Mouse (Mus musculus): ENCODE measurements at regions not wholly inside any gene's neighbourhood (a gene's known extent, or its start where the extent isn't known, plus 50 kb on each side); places are given as distances from the start of the nearest gene placed in this dataset.

GRCm38 (mm10) chr7:135817868-135818267 lies 101.7 kb upstream of the Mki67 start:
- DNase-seq (ENCODE audit: low spot score in 2 of 2) = no peak

GRCm38 (mm10) chr7:135818298-135818697 lies 102.1 kb upstream of the Mki67 start:
- DNase-seq (ENCODE audit: low spot score in 2 of 2) = no peak

GRCm38 (mm10) chr7:135823884-135824750 lies 108.0 kb upstream of the Mki67 start:
- no peak for DNase-seq (ENCODE audit: low spot score in 2 of 2)

GRCm38 (mm10) chr7:135829246-135829645 lies 113.1 kb upstream of the Mki67 start:
- DNase-seq (ENCODE audit: low spot score in 2 of 2) = no peak

GRCm38 (mm10) chr7:135833425-135833824 lies 117.3 kb upstream of the Mki67 start:
- no peak for DNase-seq (ENCODE audit: low spot score in 2 of 2)

- DNase-seq (ENCODE audit: low spot score in 2 of 2) = no peak
Observed at GRCm38 (mm10) chr7:135836808-135837733, 120.9 kb upstream of the Mki67 start.

GRCm38 (mm10) chr7:135844018-135844417 lies 127.9 kb upstream of the Mki67 start:
- no peak for DNase-seq (ENCODE audit: low spot score in 2 of 2)

GRCm38 (mm10) chr7:135847304-135847703 lies 131.1 kb upstream of the Mki67 start:
- no peak for DNase-seq (ENCODE audit: low spot score in 2 of 2)

- DNase-seq (ENCODE audit: low spot score in 2 of 2) = no peak
Observed at GRCm38 (mm10) chr7:135848170-135848569, 132.0 kb upstream of the Mki67 start.

- no peak for DNase-seq (ENCODE audit: low spot score in 2 of 2)
Observed at GRCm38 (mm10) chr7:135848833-135849232, 132.7 kb upstream of the Mki67 start.

- no peak for DNase-seq (ENCODE audit: low spot score in 2 of 2)
Observed at GRCm38 (mm10) chr7:135853127-135853813, 137.1 kb upstream of the Mki67 start.

- DNase-seq (ENCODE audit: low spot score in 2 of 2) = no peak
Observed at GRCm38 (mm10) chr7:135853814-135854324, 137.7 kb upstream of the Mki67 start.

GRCm38 (mm10) chr7:135860288-135860687 lies 144.1 kb upstream of the Mki67 start:
- DNase-seq (ENCODE audit: low spot score in 2 of 2) = no peak

GRCm38 (mm10) chr7:135860741-135861408 lies 144.7 kb upstream of the Mki67 start:
- DNase-seq (ENCODE audit: low spot score in 2 of 2) = no peak

- no peak for DNase-seq (ENCODE audit: low spot score in 2 of 2)
Observed at GRCm38 (mm10) chr7:135861409-135861805, 145.2 kb upstream of the Mki67 start.

- DNase-seq (ENCODE audit: low spot score in 2 of 2) = no peak
Observed at GRCm38 (mm10) chr7:135863581-135864426, 147.6 kb upstream of the Mki67 start.

- no peak for DNase-seq (ENCODE audit: low spot score in 2 of 2)
Observed at GRCm38 (mm10) chr7:135870981-135871380, 154.8 kb upstream of the Mki67 start.

- DNase-seq (ENCODE audit: low spot score in 2 of 2) = no peak
Observed at GRCm38 (mm10) chr7:135877091-135877874, 161.1 kb upstream of the Mki67 start.

GRCm38 (mm10) chr7:135878750-135879149 lies 162.6 kb upstream of the Mki67 start:
- DNase-seq (ENCODE audit: low spot score in 2 of 2) = no peak

Data from spleen, postnatal 14 days (tissue).